Mouse (Mus musculus): ENCODE results near the gene Fsd1l.
A peak's percentile ranks its signal among the peaks of the same experiment; 100 is the strongest.

Gene Fsd1l

GRCm38 (mm10) chr4:53631316-53632010 is at the start of gene Fsd1l:
Gene Fsd1l, plus strand, starts transcription at chr4:53631471.
- peak; percentile 64 for DNase-seq (ENCODE audit: low spot score)

GRCm38 (mm10) chr4:53587676-53588075 is 43.6 kb upstream of the Fsd1l start:
- DNase-seq (ENCODE audit: low spot score), result no peak

- DNase-seq (ENCODE audit: low spot score), result no peak
Measured at GRCm38 (mm10) chr4:53588936-53589335, 42.3 kb upstream of the Fsd1l start.

GRCm38 (mm10) chr4:53589466-53589865 is 41.8 kb upstream of the Fsd1l start:
- no peak for DNase-seq (ENCODE audit: low spot score)

- DNase-seq (ENCODE audit: low spot score), result no peak
Measured at GRCm38 (mm10) chr4:53590163-53590562, 41.1 kb upstream of the Fsd1l start.

GRCm38 (mm10) chr4:53590691-53591447 is 40.4 kb upstream of the Fsd1l start:
- no peak for DNase-seq (ENCODE audit: low spot score)

GRCm38 (mm10) chr4:53591536-53591935 is 39.7 kb upstream of the Fsd1l start:
- DNase-seq (ENCODE audit: low spot score), result no peak

- no peak for DNase-seq (ENCODE audit: low spot score)
Measured at GRCm38 (mm10) chr4:53591941-53592340, 39.3 kb upstream of the Fsd1l start.

- DNase-seq (ENCODE audit: low spot score), result no peak
Measured at GRCm38 (mm10) chr4:53592386-53592785, 38.9 kb upstream of the Fsd1l start.

- DNase-seq (ENCODE audit: low spot score), result peak; percentile 49
Measured at GRCm38 (mm10) chr4:53594204-53594603, 37.1 kb upstream of the Fsd1l start.

GRCm38 (mm10) chr4:53595246-53596062 is 35.8 kb upstream of the Fsd1l start:
- no peak for DNase-seq (ENCODE audit: low spot score)

GRCm38 (mm10) chr4:53596063-53596895 is 35.0 kb upstream of the Fsd1l start:
- no peak for DNase-seq (ENCODE audit: low spot score)

GRCm38 (mm10) chr4:53600462-53600861 is 30.8 kb upstream of the Fsd1l start:
- no peak for DNase-seq (ENCODE audit: low spot score)

GRCm38 (mm10) chr4:53614576-53615225 is 16.6 kb upstream of the Fsd1l start:
- DNase-seq (ENCODE audit: low spot score), result no peak

GRCm38 (mm10) chr4:53617968-53618367 is 13.3 kb upstream of the Fsd1l start:
- no peak for DNase-seq (ENCODE audit: low spot score)

- no peak for DNase-seq (ENCODE audit: low spot score)
Measured at GRCm38 (mm10) chr4:53620104-53620503, 11.2 kb upstream of the Fsd1l start.

GRCm38 (mm10) chr4:53621084-53621483 is 10.2 kb upstream of the Fsd1l start:
- DNase-seq (ENCODE audit: low spot score), result no peak

GRCm38 (mm10) chr4:53621490-53621889 is 9.8 kb upstream of the Fsd1l start:
- no peak for DNase-seq (ENCODE audit: low spot score)

GRCm38 (mm10) chr4:53623711-53624110 is 7.6 kb upstream of the Fsd1l start:
- no peak for DNase-seq (ENCODE audit: low spot score)

- no peak for DNase-seq (ENCODE audit: low spot score)
Measured at GRCm38 (mm10) chr4:53624816-53625215, 6.5 kb upstream of the Fsd1l start.

- no peak for DNase-seq (ENCODE audit: low spot score)
Measured at GRCm38 (mm10) chr4:53625263-53625662, 6.0 kb upstream of the Fsd1l start.

Measured in ovary, postnatal 14 days (tissue).